Mouse (Mus musculus): Measurements from ENCODE around the gene Ifi47.
A peak's percentile ranks its signal among the peaks of the same experiment; 100 is the strongest.

The Ifi47 gene

DNA sequence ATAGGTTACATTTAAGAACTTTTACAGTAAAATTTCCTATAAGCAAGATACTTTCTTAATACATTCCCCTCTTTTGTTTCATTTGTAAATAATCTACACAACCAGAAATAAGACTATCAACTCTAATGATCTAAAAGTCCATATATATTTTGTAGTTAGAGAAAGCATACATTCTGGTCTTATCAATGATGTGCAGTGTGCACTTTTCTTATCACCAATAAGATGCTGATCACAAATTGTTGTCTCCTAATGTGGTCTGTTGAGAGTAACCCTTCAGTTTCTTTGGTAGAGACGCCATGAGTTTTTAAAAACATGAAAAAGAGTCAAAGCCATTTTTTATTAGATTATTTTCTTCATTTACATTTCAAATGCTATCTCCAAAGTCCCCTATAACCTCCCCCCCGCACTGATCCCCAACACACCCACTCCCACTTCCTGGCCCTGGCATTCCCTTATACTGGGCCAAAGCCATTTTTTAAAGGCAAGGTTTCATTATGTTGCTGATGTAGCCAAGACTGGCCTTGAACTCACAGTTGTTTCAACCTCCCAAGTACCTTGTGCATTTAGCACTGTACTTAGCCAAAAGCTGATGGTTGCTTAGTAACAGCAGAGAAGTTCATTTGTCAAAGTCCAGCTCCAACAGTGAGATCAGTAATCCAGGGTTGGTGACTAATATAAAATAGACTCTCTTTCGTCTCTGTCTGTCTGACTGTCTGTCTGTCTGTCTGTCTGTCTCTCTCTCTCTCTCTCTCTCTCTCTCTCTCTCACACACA, 13.5 kb downstream of the Ifi47 start:
- no peak for DNase-seq (ENCODE audit: low spot score)

DNA sequence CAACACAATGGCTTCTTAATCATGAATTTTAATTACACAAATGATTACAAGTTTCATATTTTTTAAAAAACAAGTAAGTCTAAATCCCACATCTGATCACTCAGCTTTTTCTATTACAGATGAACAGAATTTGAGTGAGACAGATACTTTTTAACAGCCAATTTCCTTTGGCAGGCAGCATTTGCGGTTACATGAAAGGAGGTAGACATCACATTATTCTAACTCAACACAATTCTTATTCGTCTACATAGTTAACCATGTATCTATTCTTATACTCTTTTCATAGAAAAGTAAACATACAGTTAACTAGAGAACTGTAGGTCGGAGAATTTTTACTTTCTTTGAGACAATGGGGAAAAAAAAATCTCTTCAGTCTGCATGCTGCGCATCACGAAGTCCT, 14.2 kb downstream of the Ifi47 start:
- DNase-seq (ENCODE audit: low spot score): no peak

DNA sequence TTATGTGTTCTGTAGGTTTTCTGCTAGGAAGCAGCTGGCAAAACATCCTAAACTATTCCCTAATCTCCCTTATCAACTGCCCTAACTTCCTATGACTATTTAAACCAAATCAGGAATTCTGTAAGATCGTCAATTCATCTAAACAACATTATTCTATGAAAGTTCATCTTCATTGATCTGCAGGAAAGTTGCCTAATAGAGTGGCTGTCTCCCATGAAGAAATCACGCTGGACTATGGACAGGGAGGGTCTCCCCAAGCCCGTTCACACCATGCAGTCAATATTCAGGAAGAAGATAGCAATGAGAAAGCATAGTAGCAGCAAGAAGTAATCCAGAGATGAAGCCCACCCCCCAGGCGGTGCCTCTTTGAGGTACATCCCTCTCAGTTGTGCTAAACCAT, 14.8 kb downstream of the Ifi47 start:
- DNase-seq (ENCODE audit: low spot score): no peak

DNA sequence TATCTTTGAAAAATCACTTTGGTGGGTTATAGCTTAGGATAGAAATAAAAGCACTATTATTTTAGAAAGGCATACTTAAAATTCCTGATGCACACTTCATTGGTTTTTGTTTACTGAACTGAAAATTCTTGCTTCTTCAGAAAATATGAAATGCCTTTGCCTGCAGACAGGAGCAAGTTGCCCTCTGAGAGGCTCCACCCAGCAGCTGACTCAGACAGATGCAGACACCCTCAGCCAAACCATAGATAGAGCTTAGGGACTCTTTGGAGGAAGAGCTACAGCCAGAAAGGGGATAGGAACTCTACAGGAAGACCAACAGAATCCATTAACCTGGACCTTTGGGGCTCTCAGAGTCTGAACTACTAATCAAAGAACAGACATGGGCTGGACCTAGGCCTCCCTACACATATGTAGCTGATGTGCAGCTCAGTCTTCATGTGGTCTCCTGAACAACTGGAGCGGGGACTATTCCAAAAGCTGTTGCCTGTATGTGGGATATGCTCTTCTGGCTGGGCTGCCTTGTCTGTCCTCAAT, 15.7 kb downstream of the Ifi47 start:
- no peak for DNase-seq (ENCODE audit: low spot score)

DNA sequence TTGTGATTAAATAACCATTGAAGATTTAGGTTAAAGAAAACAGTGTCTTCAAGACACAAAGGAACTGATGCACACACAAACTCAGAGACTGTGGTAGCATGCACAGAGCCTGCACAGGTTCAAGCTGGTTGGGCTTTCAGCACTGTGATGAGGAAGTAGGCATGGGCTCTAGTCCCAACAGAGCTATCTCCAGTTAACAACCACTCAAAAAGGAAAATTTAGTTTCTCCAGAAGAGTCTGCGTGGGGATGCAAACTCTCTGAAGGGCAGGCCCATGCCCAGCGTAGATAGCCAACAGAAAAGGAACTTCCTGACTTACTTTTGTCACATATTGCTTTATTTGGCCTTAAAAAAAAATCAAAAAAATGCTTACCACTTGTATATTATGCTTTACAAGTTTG, 16.4 kb downstream of the Ifi47 start:
- DNase-seq (ENCODE audit: low spot score): no peak

DNA sequence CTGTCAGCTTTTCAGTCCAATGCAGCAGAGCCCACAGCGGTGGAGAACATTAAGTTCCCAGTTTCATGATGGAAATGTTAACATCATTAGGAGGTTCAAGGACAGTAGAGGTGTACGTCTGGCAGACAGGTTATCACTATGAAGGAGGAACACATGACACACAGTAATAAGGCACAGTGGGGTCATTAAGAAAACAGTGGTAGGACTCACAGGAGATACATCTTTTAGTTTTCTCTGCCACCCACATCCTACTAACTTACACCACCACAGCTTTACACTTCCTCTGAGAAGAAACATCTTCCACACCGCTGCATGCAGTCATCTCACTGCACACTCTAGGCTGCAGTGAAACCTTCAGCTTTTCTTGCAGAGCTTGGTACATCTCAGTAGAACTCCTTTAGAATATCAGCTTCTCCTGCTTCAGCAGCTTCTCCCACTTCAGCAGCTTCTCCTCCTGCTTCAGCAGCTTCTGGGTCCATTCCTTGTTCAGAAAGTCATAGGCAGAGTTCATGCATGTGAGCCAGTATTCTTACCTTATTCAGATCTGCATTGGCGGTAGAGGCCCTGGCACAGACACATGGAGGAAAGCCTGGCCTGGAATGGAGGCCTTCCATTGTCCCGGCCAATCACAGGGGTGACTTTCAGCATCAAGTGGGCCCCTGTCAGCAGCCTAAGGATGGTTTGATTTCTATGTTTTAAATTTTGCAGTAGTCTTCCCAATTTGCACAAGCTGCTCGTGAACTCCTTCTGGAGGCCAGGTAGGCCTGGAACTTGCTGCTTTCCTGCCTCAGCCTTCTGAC, 17.7 kb downstream of the Ifi47 start:
- no peak for DNase-seq (ENCODE audit: low spot score)

DNA sequence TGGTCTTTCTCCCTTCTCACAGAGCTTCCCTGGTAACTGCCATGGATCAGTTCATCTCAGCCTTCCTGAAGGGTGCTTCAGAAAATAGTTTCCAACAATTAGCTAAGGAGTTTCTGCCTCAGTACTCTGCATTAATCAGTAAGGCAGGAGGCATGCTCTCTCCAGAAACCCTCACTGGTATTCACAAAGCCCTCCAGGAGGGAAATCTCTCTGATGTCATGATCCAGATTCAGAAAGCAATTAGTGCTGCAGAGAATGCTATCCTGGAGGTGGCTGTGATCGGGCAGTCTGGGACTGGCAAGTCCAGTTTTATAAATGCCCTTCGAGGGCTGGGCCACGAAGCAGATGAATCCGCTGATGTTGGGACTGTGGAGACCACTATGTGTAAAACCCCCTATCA, 19.0 kb downstream of the Ifi47 start:
- no peak for DNase-seq (ENCODE audit: low spot score)

DNA sequence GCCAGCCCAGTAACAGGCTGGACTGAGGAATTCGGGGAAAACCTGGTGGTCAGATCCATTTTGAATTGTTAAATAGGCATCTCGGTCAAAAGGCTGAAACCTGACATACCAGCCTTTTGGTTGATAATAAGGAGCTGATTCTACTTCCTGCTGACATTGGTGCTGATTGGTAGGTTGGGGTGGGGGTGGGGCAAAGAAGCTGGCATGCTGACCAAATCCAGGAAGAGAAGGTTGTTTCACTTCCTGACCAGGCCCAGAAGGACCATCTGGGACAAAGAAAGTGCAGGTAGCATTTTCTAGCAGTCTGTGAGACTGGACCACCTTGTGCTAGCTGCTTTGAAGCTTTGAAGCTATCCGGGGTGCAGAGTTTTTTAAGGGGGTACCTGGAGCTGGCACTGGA, 24.0 kb downstream of the Ifi47 start:
- no peak for DNase-seq (ENCODE audit: low spot score)

DNA sequence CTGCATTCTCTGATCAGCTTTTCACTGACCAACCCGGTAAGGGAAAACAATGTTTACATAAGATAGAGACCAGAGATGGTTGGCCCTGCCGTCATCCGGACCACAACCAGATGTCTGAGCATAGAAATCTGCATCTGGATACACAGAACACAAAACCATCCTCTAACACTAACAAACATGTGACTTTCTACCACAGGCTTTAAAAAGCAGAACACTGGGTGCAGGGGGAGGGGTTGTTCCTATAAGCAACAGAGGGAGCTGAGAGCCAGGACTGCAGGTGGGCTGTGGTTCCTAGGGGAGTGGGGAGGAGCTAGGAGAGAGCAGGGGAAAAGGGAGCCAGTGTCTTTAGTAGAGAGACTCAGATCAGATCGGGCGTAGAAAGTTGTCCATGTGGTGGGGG, 25.1 kb downstream of the Ifi47 start:
- no peak for DNase-seq (ENCODE audit: low spot score)

DNA sequence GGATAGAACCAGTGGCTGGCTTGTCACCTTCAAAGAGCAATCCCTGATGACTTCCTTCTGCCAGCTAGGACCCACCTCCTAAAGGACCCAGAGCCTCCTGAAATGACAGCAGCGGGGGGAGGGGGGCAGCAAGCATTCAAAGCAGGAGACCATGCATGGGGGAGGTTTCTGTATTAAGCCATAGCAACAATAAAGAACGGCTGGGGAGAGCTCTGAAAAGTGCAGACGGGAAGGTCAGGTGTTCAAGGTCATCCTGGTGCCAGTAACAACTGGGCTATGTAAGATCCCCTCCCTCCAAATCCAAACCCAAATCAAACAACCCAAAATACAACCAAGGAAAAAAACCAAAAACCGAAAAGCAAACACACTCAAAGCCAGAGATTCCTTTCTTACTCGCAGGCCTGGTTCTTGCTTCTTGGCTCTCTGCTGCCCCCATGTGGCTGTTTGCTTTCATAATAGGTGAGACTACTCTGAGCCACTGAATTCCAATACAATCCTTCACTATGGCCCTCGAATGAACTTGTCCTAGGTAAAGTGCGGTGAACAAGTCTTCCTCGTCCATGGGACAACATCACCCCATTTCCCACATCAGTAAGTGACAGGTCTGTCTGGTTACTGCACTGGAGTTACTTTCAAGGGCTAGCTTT, 26.8 kb downstream of the Ifi47 start:
- peak; percentile 51 for DNase-seq (ENCODE audit: low spot score)

DNA sequence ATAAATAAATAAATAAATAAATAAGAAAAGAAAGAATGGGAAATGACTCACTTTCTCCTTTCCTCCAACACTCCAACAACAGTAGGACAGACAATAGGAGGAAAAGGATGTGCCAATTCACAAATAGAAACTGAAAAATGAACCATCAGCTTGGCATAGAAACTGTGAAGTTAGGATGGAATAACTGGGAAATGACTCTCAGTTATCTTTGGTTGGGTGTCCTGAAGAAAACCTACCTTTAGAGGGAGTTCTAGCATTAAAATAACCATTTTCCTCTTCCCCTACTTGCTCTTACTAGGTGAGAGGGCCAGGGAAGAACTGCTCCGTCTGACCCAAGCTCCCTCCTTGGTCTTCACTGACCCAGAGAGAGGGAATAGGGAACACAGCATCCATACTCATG, 29.4 kb downstream of the Ifi47 start:
- DNase-seq (ENCODE audit: low spot score): no peak

DNA sequence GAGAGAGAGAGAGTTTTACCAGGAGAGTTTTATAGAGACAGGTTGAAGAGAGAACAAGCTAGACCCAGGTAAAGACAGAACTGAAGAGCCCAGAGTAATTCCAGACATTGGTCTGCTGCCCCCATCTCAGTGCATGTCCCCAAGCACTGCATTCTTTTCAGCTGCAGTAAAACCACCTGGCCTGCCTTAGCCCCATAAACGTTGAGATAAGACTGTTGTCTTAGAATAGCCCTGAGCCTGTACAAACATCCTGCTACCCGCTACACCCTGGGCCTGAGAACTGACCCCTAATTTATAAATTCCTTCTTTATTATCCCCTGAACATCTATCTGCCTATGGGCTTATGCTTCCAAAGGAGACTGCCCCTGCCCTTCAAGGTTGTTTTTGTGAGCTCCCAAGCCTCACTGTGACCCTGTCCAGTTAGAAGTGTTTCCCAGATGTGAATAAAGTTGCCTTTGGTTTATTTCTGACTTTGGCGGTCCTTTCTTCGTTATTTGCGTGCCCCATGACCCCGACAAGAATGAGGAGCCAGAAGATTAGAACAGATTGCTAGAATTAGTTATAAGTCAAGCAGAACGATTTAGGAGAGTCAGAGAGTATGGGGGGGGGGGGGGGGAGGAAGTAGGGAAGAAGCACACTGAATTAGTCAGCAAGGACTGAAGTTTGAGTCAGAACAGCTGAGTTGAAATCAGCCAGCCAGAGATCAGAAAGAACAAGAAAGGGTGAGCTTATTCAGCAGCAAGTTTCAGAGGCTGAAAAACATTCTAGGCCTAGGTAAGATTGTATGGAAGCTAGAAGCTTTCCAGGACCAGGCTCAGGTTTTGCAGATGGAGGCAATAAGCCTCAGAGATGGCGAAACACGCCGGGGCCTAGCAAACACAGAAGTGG, 31.5 kb downstream of the Ifi47 start:
- no peak for DNase-seq (ENCODE audit: low spot score)

DNA sequence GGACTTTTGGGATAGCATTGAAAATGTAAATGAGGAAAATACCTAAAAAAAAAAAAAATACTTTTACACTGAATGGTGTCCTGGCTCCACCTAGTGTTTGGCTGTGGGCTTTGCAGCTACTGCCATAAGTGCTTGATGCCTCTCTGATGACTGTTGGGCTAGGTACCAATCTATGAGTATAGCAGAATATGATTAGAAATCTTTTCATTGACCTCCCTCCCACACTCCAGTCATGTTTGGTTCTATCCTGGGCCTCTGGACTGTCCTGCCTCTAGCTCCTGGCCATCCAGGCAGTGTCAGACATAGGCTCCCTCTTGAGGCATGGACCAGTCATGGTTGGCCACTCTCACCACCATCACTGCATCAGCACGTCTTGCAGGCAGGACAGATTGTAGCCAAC, 32.4 kb downstream of the Ifi47 start:
- DNase-seq (ENCODE audit: low spot score): no peak

DNA sequence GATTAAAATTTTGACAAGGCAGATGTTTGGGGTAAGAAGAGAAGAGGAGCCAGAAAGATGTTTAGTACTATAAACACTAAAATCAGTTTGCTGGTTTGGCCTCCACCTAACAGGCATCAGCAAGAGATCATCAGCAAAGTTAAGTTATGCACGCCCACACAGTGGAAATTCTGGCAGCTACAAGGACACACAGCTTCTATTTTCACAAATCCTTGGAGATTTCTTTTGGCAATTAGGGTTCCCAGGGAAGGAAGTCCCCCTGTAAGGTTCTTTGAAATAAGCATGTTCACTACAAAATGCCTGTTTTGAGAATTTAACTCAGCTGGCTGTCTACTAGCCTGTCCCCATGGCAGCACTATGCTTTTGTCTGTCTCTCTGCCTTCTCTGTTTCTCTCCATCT, 34.6 kb downstream of the Ifi47 start:
- no peak for DNase-seq (ENCODE audit: low spot score)

DNA sequence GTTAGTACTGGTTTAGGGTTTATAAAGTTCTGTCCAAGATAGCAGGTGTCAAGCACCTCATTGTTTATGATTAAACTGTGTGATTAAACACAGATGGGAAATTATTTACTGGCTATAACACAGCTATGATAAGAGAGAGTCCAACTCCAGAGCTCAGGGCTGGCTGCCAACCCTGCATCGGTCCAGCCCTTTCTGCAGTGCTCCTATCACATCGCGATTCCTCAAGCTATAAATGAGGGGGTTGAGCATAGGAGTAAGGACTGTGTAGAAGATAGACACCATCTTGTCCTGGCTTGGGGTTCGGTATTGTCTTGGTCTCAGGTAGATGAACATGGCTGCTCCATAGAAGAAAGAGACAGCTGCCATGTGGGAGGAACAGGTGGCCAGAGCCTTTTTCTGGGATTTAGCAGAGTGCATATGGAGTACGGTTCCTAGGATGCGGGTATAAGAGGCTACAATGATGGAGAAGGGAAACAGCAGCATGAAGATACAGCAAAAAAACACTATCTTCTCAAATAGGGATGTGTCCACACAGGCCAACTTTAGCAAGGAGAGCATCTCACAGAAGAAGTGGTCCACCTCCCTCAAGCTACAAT, 36.3 kb downstream of the Ifi47 start:
- no peak for DNase-seq (ENCODE audit: low spot score)

DNA sequence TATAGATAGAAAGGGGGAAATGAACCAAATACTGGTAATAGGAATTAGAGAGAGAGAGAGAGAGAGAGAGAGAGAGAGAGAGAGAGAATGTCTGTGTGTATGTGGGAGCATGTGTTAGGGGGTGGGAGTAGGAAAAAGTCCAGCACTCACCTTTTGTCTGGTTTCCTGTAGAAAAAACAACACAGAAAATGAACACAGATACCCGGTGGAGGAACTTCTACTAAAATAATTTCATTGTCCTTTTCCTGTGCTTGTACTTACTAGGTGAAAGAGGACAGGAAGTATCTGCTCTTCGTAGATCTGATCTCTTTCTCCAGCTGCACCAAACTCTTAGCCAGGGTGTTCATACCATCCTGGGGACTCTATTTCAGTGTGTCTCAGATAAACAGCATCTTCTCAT, 37.8 kb downstream of the Ifi47 start:
- DNase-seq (ENCODE audit: low spot score): no peak

DNA sequence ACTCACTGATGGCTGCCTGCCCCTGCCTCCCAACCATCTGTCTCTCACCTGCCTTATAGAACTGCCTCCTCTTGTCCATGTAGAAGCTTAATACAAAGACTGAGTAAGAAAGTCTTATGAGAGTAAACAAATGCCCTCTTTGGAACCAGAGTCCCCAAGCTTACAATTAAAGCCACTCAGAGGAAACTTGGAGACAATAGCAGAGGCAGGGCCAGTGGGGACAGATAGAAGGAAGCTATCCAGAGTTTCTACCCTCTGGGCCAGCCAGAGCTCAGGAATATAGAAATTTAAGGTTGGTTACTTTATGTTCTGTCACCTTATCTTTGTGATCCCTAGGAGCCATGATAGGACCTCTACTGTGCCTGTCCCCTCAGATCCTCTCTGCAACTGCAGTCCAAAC, 38.4 kb downstream of the Ifi47 start, which contains the start of gene Olfr1396:
Gene Olfr1396 (minus strand): TSS at position 101 of the 400 bp plus-strand sequence.
- DNase-seq (ENCODE audit: low spot score): no peak

DNA sequence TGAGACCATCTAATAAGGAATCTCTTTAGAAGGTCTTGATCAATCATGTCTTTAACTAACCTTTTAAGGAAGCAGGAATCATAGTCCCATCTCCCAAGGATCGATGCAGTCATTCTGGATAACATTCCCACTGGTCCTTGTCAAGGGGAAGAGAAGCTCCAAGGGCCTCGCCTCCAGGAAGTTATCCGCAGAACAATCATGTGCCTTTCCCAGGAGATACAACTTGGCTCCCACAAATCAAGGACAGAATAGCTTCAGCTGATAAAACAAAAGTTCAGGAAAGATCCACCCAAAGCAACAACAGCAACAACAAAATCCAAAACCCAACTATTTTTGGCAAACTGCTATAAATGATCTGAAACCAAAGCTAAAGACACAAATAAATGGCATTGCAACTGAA, 43.2 kb downstream of the Ifi47 start:
- no peak for DNase-seq (ENCODE audit: low spot score)

DNA sequence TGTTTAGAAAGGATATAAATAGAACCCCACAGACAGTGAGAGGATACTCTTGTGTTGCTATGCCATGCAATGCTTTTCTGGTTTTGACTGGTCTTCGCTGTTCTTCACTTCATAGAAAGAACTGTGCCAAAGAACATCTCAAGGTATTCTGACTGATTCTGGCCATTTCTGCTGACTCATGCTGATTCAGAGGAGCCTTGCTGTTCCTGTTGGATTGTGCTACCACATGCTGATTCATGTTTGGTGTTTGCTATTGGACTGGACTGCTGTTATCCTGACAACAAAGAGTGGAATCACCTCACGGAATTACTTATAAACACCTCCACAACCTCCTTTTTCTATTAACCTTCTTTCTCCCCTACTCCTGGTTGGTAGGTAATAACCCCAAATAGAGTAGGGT, 47.8 kb downstream of the Ifi47 start:
- no peak for DNase-seq (ENCODE audit: low spot score)

DNA sequence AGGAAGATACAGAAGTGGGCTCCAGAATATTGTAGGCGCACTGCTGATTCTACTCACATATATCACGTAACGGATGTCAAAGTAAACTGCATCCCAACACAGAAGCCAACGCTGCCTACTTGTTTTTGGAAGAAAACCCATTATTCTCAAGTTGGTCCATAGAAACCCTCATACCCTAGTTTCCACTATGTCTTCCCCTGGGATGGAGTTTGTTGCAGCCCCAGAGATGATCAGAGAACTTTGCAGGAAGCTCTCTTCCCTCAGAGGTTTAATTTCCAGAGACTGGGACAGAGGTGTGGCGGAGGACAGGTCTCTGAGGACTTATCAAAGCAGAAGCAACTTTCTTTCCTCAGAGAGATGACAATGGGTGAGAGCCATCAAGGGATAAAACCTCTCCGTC, 65.6 kb downstream of the Ifi47 start, which contains the start of gene Olfr1395:
Gene Olfr1395 (plus strand): TSS at position 301 of the 400 bp plus-strand sequence.
- no peak for DNase-seq (ENCODE audit: low spot score)

Measured in left cerebral cortex, adult 11 months (tissue).